ENCODE assay signal across 8 mouse cellular contexts in the genomic region with DNA sequence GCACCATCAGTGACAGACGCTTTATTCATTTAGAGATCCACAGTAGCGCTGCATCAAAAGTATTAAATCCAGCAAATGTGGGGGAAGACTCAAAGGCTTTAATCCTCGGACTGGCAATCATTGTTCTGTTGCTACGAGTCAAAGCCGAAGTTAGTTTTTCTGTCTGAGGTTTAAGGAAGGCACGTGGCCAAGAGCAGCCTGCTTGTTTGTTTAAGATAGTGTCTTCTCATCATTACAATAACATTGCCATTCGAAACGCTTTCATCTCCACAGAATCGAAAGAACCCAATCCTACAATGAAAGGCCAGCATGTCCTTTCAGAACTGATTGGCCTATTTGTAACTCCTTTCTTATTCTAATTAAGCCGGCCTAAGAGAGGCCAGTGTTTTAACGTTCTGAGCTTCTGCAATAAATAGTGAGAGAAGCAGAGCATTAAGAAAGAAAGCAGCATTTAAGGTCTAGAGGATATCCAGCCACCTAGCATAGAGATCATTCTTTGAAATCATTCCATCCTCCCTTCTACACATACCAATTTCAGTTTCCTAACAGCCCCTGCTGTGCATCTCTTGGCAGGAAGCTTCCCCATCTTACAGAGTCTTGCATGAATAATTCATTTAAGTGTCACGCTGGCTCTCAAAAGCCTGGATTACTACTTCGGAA.
DNase-seq lines count a peak whose midpoint lies in the region; ATAC-seq and TF ChIP-seq lines count a peak whose summit lies in the region.

No protein-coding gene starts in this region.

- TF ChIP-seq POLR2A in cerebellum, adult 2 months (IDR thresholded peaks at IDR 0.05; ENCODE audit: borderline replicate concordance, insufficient read depth, low read length) = no peak

- peak overlapping the region; percentile 18 for H3K4me3 ChIP-seq in cerebellum, adult 2 months (replicated peaks; ENCODE audit: insufficient read depth, low read depth, low read length)
- no peak overlapping the region for H3K4me3 ChIP-seq in limb, embryonic 13.5 days
- no peak overlapping the region for H3K4me3 ChIP-seq in limb, embryonic 10.5 days
- H3K4me3 ChIP-seq in forebrain, embryonic 12.5 days (replicated peaks) = peak overlapping the region; percentile 30
- peak overlapping the region; percentile 22 for H3K4me3 ChIP-seq in midbrain, embryonic 15.5 days

- no peaks in the 10 kb centered on the region; the same call in 1 of the 2 replicates for H3K4me1 ChIP-seq in cerebellum, adult 2 months (ENCODE audit: control insufficient read depth, insufficient read depth, low read length)
- H3K4me1 ChIP-seq in limb, embryonic 13.5 days = 0 out of 2 replicates have a peak, but pooled peaks cover 3% of the 10 kb centered on the region
- no peaks in the 10 kb centered on the region for H3K4me1 ChIP-seq in limb, embryonic 10.5 days
- H3K4me1 ChIP-seq in forebrain, embryonic 12.5 days = peaks cover 21% of the 10 kb centered on the region
- peaks cover 26% of the 10 kb centered on the region for H3K4me1 ChIP-seq in midbrain, embryonic 15.5 days

- no peak overlapping the region for H3K9ac ChIP-seq in limb, embryonic 13.5 days
- H3K9ac ChIP-seq in forebrain, embryonic 12.5 days = peak overlapping the region; percentile 8; the same call in 1 of the 2 replicates
- H3K9ac ChIP-seq in midbrain, embryonic 15.5 days = 0 out of 2 replicates have a peak overlapping the region, but pooled peaks have one; percentile 4

- no peaks in the 10 kb centered on the region for H3K36me3 ChIP-seq in limb, embryonic 13.5 days
- H3K36me3 ChIP-seq in limb, embryonic 10.5 days = no peaks in the 10 kb centered on the region
- no peaks in the 10 kb centered on the region for H3K36me3 ChIP-seq in forebrain, embryonic 12.5 days (replicated peaks)
- H3K36me3 ChIP-seq in midbrain, embryonic 15.5 days (replicated peaks) = no peaks in the 10 kb centered on the region

- H3K27me3 ChIP-seq in cerebellum, adult 2 months (ENCODE audit: control insufficient read depth, insufficient read depth, low read length) = no peaks in the 10 kb centered on the region
- H3K27me3 ChIP-seq in limb, embryonic 13.5 days = peaks cover 23% of the 10 kb centered on the region
- peaks cover 23% of the 10 kb centered on the region for H3K27me3 ChIP-seq in limb, embryonic 10.5 days (ENCODE audit: low read depth, poor library complexity, severe bottlenecking)
- H3K27me3 ChIP-seq in forebrain, embryonic 12.5 days = peaks cover 15% of the 10 kb centered on the region
- H3K27me3 ChIP-seq in midbrain, embryonic 15.5 days (replicated peaks) = no peaks in the 10 kb centered on the region

- no peak for ATAC-seq in limb, embryonic 13.5 days (ENCODE audit: low FRiP score, low read depth)
- ATAC-seq in forebrain, embryonic 12.5 days (ENCODE audit: low FRiP score) = peak; percentile 67
- ATAC-seq in midbrain, embryonic 15.5 days (replicated peaks) = peak; percentile 85
- no peak for ATAC-seq in megakaryocyte-erythroid progenitor cell, adult 5-6 weeks (replicated peaks; ENCODE audit: low FRiP score, low TSS enrichment, poor library complexity, severe bottlenecking)

- WGBS in cerebellum, adult 2 months = 8% methylated on average over 13 of the region's 13 CpGs
- 5% methylated on average over 13 of the region's 13 CpGs for WGBS in limb, embryonic 13.5 days
- 3% methylated on average over 13 of the region's 13 CpGs for WGBS in limb, embryonic 10.5 days
- WGBS in forebrain, embryonic 12.5 days = under 1% methylated on average over 13 of the region's 13 CpGs
- WGBS in midbrain, embryonic 15.5 days = under 1% methylated on average over 13 of the region's 13 CpGs

- no peaks in the 10 kb centered on the region for H3K9me3 ChIP-seq in limb, embryonic 13.5 days
- no peaks in the 10 kb centered on the region for H3K9me3 ChIP-seq in limb, embryonic 10.5 days (replicated peaks)
- H3K9me3 ChIP-seq in forebrain, embryonic 12.5 days = no peaks in the 10 kb centered on the region
- H3K9me3 ChIP-seq in midbrain, embryonic 15.5 days = no peaks in the 10 kb centered on the region

- no peak overlapping the region for H3K27ac ChIP-seq in cerebellum, adult 2 months (ENCODE audit: insufficient read depth, low read length)
- no peak overlapping the region for H3K27ac ChIP-seq in limb, embryonic 13.5 days
- no peak overlapping the region for H3K27ac ChIP-seq in limb, embryonic 10.5 days
- H3K27ac ChIP-seq in forebrain, embryonic 12.5 days = 0 out of 2 replicates have a peak overlapping the region, but pooled peaks have one; percentile 27
- peak overlapping the region; percentile 74 for H3K27ac ChIP-seq in midbrain, embryonic 15.5 days

- H3K4me2 ChIP-seq in limb, embryonic 13.5 days (replicated peaks) = peak overlapping the region; percentile 25
- H3K4me2 ChIP-seq in forebrain, embryonic 12.5 days = peak overlapping the region; percentile 52
- H3K4me2 ChIP-seq in midbrain, embryonic 15.5 days = peak overlapping the region; percentile 45

- no peak for TF ChIP-seq CTCF in cerebellum, adult 2 months (IDR thresholded peaks at IDR 0.05; ENCODE audit: borderline replicate concordance, insufficient read depth, low read depth, low read length)

- peak; percentile 15 to 18 for DNase-seq in cerebellum, adult 2 months
- DNase-seq in cerebellum, adult 9-11 months = no peak
- no peak for DNase-seq in limb, embryonic 10.5 days (ENCODE audit: low spot score)
- no peak for DNase-seq in urinary bladder, adult 2 months (ENCODE audit: low spot score)

Comparison
In these comparisons a context has a peak if more than half of its experiments do, and no peak if none do; other contexts are left out.
1. DNase-seq: peak in cerebellum, adult 2 months (2 of 2); none in cerebellum, adult 9-11 months (single experiment), limb, embryonic 10.5 days (single experiment) and urinary bladder, adult 2 months (single experiment).
2. H3K27ac ChIP-seq: peak in forebrain, embryonic 12.5 days (single experiment) and midbrain, embryonic 15.5 days (single experiment); none in cerebellum, adult 2 months (single experiment), limb, embryonic 13.5 days (single experiment) and limb, embryonic 10.5 days (single experiment).
3. H3K4me3 ChIP-seq: peak in cerebellum, adult 2 months (single experiment), forebrain, embryonic 12.5 days (single experiment) and midbrain, embryonic 15.5 days (single experiment); none in limb, embryonic 13.5 days (single experiment) and limb, embryonic 10.5 days (single experiment).
4. ATAC-seq: peak in forebrain, embryonic 12.5 days (single experiment) and midbrain, embryonic 15.5 days (single experiment); none in limb, embryonic 13.5 days (single experiment) and megakaryocyte-erythroid progenitor cell, adult 5-6 weeks (single experiment).
5. Peak in every context shown above with its lines, with median percentiles within 50 percentile points of each other: H3K4me2 ChIP-seq.